Mouse (Mus musculus) lung, postnatal 36 days (tissue): ENCODE measurements around the gene H2al1c.
"Not testable (repeated sequence)": the region's sequence is repeated elsewhere in the genome, so short reads cannot be mapped to it uniquely, and the experiment has no call there.

Experiments
- DNase-seq: peaks from one replicate; pipeline ENCODE4 v3.0.0; 2022; ENCODE audit warnings: mixed read lengths

H2al1c gene

DNA sequence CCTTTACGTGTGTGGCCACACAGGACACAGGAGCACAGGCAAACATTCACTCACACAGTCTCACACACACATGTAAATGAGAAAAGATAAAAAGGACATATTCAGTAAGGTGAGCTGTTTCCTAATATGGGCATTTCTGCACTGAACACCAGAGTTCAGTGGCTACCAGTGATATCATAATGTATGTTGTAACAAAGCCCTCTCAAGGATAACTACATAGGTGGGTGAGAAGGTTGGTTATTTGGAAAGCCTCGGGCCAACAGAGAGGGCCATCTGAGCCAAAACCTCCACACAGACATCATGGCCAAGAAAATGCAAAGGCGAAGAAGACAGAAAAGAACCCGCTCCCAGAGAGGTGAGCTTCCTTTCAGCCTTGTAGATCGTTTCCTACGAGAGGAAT, at the start of gene H2al1c:
TSS of gene H2al1c (plus strand) at position 301 of the 400 bp plus-strand sequence.
- DNase-seq = not testable (repeated sequence)

DNA sequence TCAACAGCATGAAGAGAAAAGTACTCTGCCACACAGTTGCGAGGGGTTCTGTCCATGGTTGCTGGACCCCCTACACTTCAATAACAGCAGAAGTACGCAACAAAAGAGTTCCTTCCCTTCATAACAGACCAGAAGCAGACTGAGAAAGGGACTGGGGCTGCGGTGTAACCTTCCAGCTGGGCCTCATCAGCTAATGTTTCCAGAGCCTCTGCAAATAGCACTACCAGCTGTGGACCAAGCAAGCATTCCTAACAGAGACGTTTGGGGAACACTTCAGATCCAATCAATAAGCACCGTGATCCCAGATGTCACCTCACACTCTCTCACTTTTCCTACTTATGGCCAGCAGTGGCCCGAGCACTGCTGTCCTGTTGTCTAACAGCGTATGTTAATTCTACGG, 40.5 kb upstream of the H2al1c start:
- no peak for DNase-seq

DNA sequence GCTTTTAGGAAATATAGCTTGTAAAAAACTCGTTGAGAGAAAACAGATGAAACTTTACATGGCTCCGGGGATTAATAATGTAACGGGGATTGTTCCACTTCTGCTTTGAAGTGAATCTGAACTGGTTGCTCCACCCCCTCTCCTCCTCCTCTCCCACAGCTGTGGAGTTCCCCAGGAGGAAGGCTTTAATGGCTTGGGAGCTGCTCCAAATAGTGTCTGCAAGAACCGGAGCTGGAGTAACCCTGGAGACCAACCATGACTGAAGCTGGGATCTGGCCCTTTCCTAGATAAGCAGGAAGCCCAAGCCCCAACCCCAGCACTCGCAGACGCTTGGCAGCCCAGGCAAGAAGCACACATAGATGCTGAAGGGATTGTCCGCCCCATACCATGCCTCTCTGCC, 37.7 kb upstream of the H2al1c start:
- DNase-seq = peak; percentile 40

DNA sequence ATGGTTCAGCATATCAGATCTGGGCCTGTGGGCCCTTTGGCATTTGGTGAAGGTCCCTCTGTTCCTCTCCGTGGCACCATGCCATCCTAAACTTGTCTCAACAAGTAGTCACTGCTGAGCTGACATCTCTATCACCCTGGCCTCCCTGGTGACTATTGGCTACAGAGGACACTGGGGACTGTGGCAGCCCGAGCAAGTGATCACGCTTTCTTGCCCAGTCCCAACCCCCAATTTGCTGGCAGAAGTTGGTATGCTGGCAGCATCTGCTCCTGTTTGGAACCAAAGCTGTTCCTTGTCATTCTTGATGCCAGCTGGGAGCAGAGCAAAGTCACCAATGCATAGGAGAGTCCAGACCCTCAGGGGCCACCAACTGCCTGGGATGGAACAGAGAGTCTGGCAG, 36.4 kb upstream of the H2al1c start:
- no peak for DNase-seq

DNA sequence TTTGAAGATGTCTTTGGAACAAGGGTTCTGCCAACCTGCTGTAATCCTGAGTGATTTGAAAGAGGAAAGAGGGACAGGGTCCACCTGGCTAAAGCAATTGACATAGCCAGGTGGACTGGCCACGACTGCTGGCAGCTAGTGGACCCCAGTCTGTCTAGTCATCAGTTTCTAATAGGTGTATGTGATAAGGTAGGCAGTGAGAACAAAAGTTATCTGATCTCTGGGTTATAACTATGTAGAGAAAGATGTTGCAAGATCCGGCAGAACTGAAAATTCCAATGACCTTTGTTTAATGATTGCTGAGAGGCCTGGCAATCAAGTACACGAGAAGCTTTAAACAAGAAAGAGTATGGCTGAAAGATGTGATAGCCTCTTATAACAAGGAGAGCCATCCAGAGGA, 32.3 kb upstream of the H2al1c start:
- DNase-seq = no peak

DNA sequence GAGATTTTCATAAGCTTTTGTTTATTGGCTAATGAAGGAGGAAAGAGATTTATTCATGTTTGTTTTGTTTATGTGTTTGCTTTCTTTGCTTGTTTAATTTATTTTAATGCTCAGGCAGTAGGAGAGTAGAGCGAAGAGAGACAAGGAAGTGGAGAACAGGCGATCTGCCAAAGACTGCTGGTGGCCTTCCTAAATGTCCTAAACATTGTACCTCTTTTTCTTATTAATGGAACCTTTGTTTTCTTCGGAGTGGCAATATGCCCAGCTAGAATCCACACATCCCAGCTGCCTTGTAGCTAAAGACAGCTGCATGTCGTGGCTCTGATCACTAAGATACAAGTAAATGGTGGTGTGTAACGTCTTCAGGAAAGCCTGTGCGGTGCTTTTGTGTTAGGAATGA, 28.4 kb upstream of the H2al1c start:
- no peak for DNase-seq

DNA sequence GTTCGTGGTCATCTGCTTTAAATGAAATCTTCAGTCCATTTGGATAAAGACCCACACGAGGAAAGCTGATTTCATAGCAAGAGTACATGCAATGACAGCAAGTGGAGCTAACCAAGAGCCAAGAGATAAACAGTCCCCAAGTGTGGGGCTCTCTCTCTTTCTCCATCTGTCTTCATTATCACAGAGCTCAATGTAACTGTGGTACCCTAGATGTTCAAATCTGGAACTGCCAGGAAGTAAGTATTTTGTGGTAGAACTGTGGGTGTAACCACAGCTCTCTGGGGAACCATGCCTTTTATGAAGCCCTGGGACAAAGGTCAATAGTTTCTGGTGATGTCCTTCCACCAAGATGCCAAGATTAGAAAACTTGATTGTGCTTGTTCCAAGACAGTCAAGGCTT, 24.7 kb upstream of the H2al1c start:
- DNase-seq = no peak

DNA sequence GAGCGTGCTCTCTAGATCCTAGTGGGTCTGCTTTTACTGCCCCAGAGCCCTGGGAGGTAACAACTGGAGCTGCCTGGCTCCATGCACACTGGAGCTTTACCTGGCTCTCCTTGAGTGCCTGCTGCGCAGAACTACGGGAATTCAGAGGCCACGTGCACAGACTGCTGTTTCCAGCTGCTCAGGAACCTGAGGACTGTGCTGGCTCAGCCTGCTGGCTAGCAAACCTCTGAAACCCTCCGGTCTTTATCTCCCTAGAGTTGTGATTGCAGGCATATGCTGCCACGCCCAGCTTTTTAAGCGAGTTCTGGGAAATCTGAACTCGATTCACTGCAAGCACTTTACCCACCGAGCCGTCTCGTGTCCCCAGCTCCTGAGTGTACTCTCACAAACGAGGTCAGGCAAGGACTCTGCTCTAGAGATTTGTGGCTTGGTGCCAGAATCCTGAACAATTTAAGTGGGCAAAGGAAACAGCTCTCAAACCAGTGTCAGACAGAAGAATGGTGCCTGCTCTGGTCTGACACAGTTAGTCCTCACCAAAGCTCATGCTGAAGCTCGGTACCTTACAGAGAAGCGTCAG, 17.1 kb upstream of the H2al1c start:
- peak; percentile 57 for DNase-seq

DNA sequence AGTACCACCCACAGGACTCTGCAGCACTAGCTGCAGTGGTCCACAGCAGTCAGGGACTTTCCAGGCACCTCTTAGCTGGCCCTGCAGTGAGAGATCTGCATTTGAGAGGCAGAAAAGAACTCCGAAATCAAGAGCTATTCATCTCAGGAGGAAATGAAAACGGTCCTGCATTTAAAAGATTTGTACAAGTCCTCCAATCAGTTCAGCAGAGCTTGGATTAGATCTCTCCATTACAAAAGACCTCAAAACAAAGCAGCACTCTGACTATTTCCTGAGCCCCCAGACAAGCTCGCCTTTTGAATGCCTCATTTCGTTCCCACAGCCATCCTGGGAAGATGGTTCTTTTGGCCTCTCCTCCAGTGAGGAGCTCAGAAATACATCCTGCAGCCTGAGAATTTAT, 16.2 kb upstream of the H2al1c start:
- no peak for DNase-seq

DNA sequence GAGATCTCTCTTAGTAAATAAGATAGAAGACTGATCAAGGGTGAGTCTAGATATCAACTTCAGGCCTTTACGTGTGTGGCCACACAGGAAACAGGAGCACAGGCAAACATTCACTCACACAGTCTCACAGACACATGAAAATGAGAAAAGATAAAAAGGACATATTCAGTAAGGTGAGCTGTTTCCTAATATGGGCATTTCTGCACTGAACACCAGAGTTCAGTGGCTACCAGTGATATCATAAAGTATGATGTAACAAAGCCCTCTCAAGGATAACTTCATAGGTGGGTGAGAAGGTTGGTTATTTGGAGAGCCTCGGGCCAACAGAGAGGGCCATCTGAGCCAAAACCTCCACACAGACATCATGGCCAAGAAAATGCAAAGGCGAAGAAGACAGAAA, 6.5 kb upstream of the H2al1c start, which contains the start of gene H2al1a:
TSS of gene H2al1a (plus strand) at position 301 of the 400 bp plus-strand sequence.
- not testable (repeated sequence) for DNase-seq

DNA sequence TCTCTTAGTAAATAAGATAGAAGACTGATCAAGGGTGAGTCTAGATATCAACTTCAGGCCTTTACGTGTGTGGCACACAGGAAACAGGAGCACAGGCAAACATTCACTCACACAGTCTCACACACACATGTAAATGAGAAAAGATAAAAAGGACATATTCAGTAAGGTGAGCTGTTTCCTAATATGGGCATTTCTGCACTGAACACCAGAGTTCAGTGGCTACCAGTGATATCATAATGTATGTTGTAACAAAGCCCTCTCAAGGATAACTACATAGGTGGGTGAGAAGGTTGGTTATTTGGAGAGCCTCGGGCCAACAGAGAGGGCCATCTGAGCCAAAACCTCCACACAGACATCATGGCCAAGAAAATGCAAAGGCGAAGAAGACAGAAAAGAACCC, 3.3 kb upstream of the H2al1c start, which contains the start of gene H2al1b:
TSS of gene H2al1b (plus strand) at position 301 of the 400 bp plus-strand sequence.
- not testable (repeated sequence) for DNase-seq

DNA sequence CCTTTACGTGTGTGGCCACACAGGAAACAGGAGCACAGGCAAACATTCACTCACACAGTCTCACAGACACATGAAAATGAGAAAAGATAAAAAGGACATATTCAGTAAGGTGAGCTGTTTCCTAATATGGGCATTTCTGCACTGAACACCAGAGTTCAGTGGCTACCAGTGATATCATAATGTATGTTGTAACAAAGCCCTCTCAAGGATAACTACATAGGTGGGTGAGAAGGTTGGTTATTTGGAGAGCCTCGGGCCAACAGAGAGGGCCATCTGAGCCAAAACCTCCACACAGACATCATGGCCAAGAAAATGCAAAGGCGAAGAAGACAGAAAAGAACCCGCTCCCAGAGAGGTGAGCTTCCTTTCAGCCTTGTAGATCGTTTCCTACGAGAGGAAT, 3.1 kb downstream of the H2al1c start, which contains the start of gene H2al1d:
TSS of gene H2al1d (plus strand) at position 301 of the 400 bp plus-strand sequence.
- DNase-seq = not testable (repeated sequence)

DNA sequence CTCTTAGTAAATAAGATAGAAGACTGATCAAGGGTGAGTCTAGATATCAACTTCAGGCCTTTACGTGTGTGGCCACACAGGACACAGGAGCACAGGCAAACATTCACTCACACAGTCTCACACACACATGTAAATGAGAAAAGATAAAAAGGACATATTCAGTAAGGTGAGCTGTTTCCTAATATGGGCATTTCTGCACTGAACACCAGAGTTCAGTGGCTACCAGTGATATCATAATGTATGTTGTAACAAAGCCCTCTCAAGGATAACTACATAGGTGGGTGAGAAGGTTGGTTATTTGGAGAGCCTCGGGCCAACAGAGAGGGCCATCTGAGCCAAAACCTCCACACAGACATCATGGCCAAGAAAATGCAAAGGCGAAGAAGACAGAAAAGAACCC, 6.2 kb downstream of the H2al1c start, which contains the start of gene H2al1e:
TSS of gene H2al1e (plus strand) at position 301 of the 400 bp plus-strand sequence.
- not testable (repeated sequence) for DNase-seq

DNA sequence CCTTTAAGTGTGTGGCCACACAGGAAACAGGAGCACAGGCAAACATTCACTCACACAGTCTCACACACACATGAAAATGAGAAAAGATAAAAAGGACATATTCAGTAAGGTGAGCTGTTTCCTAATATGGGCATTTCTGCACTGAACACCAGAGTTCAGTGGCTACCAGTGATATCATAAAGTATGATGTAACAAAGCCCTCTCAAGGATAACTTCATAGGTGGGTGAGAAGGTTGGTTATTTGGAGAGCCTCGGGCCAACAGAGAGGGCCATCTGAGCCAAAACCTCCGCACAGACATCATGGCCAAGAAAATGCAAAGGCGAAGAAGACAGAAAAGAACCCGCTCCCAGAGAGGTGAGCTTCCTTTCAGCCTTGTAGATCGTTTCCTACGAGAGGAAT, 9.4 kb downstream of the H2al1c start, which contains the start of gene H2al1f:
TSS of gene H2al1f (plus strand) at position 301 of the 400 bp plus-strand sequence.
- not testable (repeated sequence) for DNase-seq

DNA sequence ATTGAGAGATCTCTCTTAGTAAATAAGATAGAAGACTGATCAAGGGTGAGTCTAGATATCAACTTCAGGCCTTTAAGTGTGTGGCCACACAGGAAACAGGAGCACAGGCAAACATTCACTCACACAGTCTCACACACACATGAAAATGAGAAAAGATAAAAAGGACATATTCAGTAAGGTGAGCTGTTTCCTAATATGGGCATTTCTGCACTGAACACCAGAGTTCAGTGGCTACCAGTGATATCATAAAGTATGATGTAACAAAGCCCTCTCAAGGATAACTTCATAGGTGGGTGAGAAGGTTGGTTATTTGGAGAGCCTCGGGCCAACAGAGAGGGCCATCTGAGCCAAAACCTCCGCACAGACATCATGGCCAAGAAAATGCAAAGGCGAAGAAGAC, 12.5 kb downstream of the H2al1c start, which contains the start of gene H2al1g:
TSS of gene H2al1g (plus strand) at position 301 of the 400 bp plus-strand sequence.
- DNase-seq = not testable (repeated sequence)

DNA sequence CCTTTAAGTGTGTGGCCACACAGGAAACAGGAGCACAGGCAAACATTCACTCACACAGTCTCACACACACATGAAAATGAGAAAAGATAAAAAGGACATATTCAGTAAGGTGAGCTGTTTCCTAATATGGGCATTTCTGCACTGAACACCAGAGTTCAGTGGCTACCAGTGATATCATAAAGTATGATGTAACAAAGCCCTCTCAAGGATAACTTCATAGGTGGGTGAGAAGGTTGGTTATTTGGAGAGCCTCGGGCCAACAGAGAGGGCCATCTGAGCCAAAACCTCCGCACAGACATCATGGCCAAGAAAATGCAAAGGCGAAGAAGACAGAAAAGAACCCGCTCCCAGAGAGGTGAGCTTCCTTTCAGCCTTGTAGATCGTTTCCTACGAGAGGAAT, 15.7 kb downstream of the H2al1c start, which contains the start of gene H2al1h:
TSS of gene H2al1h (plus strand) at position 301 of the 400 bp plus-strand sequence.
- DNase-seq = not testable (repeated sequence)

DNA sequence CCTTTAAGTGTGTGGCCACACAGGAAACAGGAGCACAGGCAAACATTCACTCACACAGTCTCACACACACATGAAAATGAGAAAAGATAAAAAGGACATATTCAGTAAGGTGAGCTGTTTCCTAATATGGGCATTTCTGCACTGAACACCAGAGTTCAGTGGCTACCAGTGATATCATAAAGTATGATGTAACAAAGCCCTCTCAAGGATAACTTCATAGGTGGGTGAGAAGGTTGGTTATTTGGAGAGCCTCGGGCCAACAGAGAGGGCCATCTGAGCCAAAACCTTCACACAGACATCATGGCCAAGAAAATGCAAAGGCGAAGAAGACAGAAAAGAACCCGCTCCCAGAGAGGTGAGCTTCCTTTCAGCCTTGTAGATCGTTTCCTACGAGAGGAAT, 18.9 kb downstream of the H2al1c start, which contains the start of gene H2al1i:
TSS of gene H2al1i (plus strand) at position 301 of the 400 bp plus-strand sequence.
- DNase-seq = not testable (repeated sequence)

DNA sequence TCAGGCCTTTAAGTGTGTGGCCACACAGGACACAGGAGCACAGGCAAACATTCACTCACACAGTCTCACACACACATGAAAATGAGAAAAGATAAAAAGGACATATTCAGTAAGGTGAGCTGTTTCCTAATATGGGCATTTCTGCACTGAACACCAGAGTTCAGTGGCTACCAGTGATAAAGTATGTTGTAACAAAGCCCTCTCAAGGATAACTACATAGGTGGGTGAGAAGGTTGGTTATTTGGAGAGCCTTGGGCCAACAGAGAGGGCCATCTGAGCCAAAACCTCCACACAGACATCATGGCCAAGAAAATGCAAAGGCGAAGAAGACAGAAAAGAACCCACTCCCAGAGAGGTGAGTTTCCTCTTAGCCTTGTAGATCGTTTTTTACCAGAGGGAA, 22.1 kb downstream of the H2al1c start, which contains the start of gene H2al1j:
TSS of gene H2al1j (plus strand) at position 301 of the 400 bp plus-strand sequence.
- DNase-seq = not testable (repeated sequence)

DNA sequence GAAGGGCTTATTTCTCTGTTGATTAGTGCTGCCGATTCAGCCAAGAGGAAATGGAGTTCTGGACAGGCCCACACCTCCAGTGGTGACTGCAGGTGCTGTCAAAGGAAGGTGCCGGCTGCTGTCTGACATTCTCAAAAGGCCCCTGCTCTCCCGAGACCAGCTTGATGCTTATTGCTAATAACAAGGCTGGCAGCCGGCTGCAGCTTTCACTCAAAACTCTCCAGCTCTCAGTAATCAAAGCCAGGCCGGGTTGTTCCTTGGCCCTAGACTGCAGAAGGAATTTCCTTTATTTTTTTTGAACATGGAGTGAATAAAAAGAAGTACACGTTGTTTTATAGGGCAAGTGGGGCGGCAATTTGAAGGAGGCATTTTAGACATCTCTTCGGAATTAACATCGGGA, 40.3 kb downstream of the H2al1c start:
- DNase-seq = peak; percentile 37

DNA sequence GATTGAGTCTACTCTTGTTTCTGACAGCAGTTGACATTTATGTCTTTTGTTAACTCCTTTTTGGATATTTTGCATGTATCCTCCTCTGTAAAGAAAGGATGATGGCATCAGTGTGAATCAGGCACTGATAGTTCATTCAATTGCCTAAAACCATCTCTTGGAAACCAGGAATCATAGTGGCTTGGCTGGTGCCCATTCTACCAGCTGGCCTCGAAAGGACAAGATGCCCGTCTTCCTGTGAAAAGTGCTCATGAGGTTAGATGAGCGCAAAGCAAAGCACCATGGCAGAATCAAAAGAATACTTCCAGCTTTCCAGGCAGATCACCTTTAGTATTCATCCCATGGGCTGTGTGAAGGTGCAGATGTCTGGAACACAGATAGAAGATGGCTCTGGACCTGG, 41.3 kb downstream of the H2al1c start:
- no peak for DNase-seq
